Mouse (Mus musculus) liver, adult 2 months (tissue): ENCODE data around the gene Gm45785. TPM values are rescaled to one million over a fixed set of nuclear protein-coding genes. Genes with fewer than 3 reads are reported as not detected.

Experiments
- DNase-seq: peaks from one replicate; pipeline ENCODE4 v3.0.0-alpha.2; 2011; ENCODE audit warnings: low read depth, low spot score; ENCODE audit errors: extremely low read depth
- H3K27ac ChIP-seq: fragments of 200-500 bp; replicated peaks from 2 replicates; pipeline ENCODE4 v1.5.1; 2012; ENCODE audit warnings: low read depth, mild to moderate bottlenecking, control low read depth, inconsistent platforms, low read length; ENCODE audit not compliant: insufficient read depth
- H3K27me3 ChIP-seq: fragments of 200-500 bp; 2 replicates; pipeline ENCODE4 v1.6.1; 2012; ENCODE audit warnings: mild to moderate bottlenecking, moderate library complexity, low read length, inconsistent platforms; ENCODE audit not compliant: control insufficient read depth, insufficient read depth
- H3K36me3 ChIP-seq: fragments of 200-500 bp; 2 replicates; pipeline ENCODE4 v1.6.1; 2012; ENCODE audit warnings: low read length, inconsistent platforms; ENCODE audit not compliant: control insufficient read depth, insufficient read depth
- H3K4me1 ChIP-seq: fragments of 200-500 bp; 2 replicates; pipeline ENCODE4 v1.6.1; 2011; ENCODE audit warnings: low read length; ENCODE audit not compliant: control insufficient read depth, insufficient read depth
- H3K4me3 ChIP-seq: fragments of 200-500 bp; 2 replicates; pipeline ENCODE4 v1.5.1; 2011; ENCODE audit warnings: low read depth, mild to moderate bottlenecking, control low read depth, low read length, moderate library complexity; ENCODE audit not compliant: insufficient read depth
- H3K79me2 ChIP-seq: fragments of 200-500 bp; 2 replicates; pipeline ENCODE4 v1.6.1; 2012; ENCODE audit warnings: inconsistent platforms, mild to moderate bottlenecking, low read length, moderate library complexity; ENCODE audit not compliant: control insufficient read depth, insufficient read depth
- H3K9ac ChIP-seq: fragments of 200-500 bp; 2 replicates; pipeline ENCODE4 v1.6.1; 2012; ENCODE audit warnings: low read depth, mild to moderate bottlenecking, control low read depth, inconsistent platforms, low read length
- CTCF ChIP-seq: fragments of 200-500 bp; IDR thresholded peaks from 2 replicates; pipeline ENCODE4 v1.5.1; 2011; ENCODE audit warnings: low read depth, low read length, control low read depth
- POLR2A ChIP-seq: fragments of 200-500 bp; IDR thresholded peaks from 2 replicates; pipeline ENCODE4 v1.6.1; 2011; ENCODE audit warnings: low read length, control low read depth; ENCODE audit not compliant: insufficient read depth; ENCODE audit errors: extremely low read depth
- WGBS: fragments of 180-500 bp; shearing (Covaris S2); methylation state at CpG from one replicate; pipeline ENCODE4 v1.1.7; 2018; 5-methylcytosine and 5-hydroxymethylcytosine counted together
- polyA plus RNA-seq: library from polyadenylated mRNA; depleted of rRNA; stranded (reverse); fragments of >200 nt; gene quantifications from 2 replicates; pipeline ENCODE4 v1.2.3, GENCODE M21; 2012
- total RNA-seq: library from RNA; depleted of rRNA; stranded (reverse); fragments of >200 nt; gene quantifications from 2 replicates; pipeline ENCODE4 v1.2.3, GENCODE M21; 2014

Gene Gm45785
- total and polyA plus RNA-seq, 2 experiments, result 1.4 TPM; not detected in 1

GRCm38 (mm10) chr7:140848591-140848990 is 7.5 kb downstream of the Gm45785 start:
- WGBS, result 97% methylated on average over 10 of the region's 10 CpGs
- Histone ChIP-seq H3K27ac (no peak overlapping the region), H3K4me3 (no peak overlapping the region), H3K9ac (no peak overlapping the region), H3K4me1 (peaks cover 31% of the 10 kb centered on the region), H3K27me3 (no peaks in the 10 kb centered on the region), H3K36me3 (peaks cover 3% of the 10 kb centered on the region; the same call in 1 of the 2 replicates), H3K79me2 (peaks cover 8% of the 10 kb centered on the region; the same call in 1 of the 2 replicates)
- no peak for DNase-seq
- TF ChIP-seq CTCF (no peak), POLR2A (no peak)

GRCm38 (mm10) chr7:140847755-140848580 is 8.2 kb downstream of the Gm45785 start, which contains the start of gene Odf3:
Gene Odf3, plus strand, starts transcription at chr7:140847805.
- Histone ChIP-seq H3K27me3 (no peaks in the 10 kb centered on the region), H3K4me3 (no peak within 1 kb of the TSS), H3K36me3 (peaks cover 3% of the 10 kb centered on the region; the same call in 1 of the 2 replicates), H3K9ac (no peak within 1 kb of the TSS), H3K79me2 (peaks cover 6% of the 10 kb centered on the region; the same call in 1 of the 2 replicates), H3K4me1 (peaks cover 28% of the 10 kb centered on the region), H3K27ac (no peak within 1 kb of the TSS)
- DNase-seq, result no peak
- WGBS, result 56% methylated on average over 11 of the region's 11 CpGs
- TF ChIP-seq POLR2A, result no peak
- TF ChIP-seq CTCF, result no peak

- no peak overlapping the region for H3K27ac ChIP-seq
- H3K9ac ChIP-seq, result no peak overlapping the region
- no peaks in the 10 kb centered on the region for H3K27me3 ChIP-seq
- H3K36me3 ChIP-seq, result no peaks in the 10 kb centered on the region
- DNase-seq, result no peak
- peaks cover 16% of the 10 kb centered on the region for H3K4me1 ChIP-seq
- H3K79me2 ChIP-seq, result no peaks in the 10 kb centered on the region
- TF ChIP-seq POLR2A (no peak), CTCF (no peak)
- no peak overlapping the region for H3K4me3 ChIP-seq
- WGBS, result 76% methylated on average over 10 of the region's 10 CpGs
Measured at GRCm38 (mm10) chr7:140846676-140847075, 9.5 kb downstream of the Gm45785 start.

- peaks cover 7% of the 10 kb centered on the region for H3K4me1 ChIP-seq
- H3K9ac ChIP-seq, result no peak overlapping the region
- H3K27me3 ChIP-seq, result no peaks in the 10 kb centered on the region
- 51% methylated on average over 4 of the region's 4 CpGs for WGBS
- no peak for DNase-seq
- no peaks in the 10 kb centered on the region for H3K36me3 ChIP-seq
- H3K4me3 ChIP-seq, result no peak overlapping the region
- TF ChIP-seq CTCF (no peak), POLR2A (no peak)
- no peaks in the 10 kb centered on the region for H3K79me2 ChIP-seq
- H3K27ac ChIP-seq, result no peak overlapping the region
Measured at GRCm38 (mm10) chr7:140845683-140846082, 10.4 kb downstream of the Gm45785 start.

- H3K27me3 ChIP-seq, result no peaks in the 10 kb centered on the region
- WGBS, result 28% methylated on average over 14 of the region's 14 CpGs
- no peak within 1 kb of the TSS for H3K27ac ChIP-seq
- H3K4me3 ChIP-seq, result no peak within 1 kb of the TSS
- H3K9ac ChIP-seq, result no peak within 1 kb of the TSS
- DNase-seq, result peak; percentile 73
- no peak for TF ChIP-seq POLR2A
- peak; percentile 94 for TF ChIP-seq CTCF
- peaks cover 3% of the 10 kb centered on the region; the same call in 1 of the 2 replicates for H3K4me1 ChIP-seq
- H3K79me2 ChIP-seq, result no peaks in the 10 kb centered on the region
- H3K36me3 ChIP-seq, result no peaks in the 10 kb centered on the region
Measured at GRCm38 (mm10) chr7:140844905-140845665, 11.0 kb downstream of the Gm45785 start, which contains the start of gene Scgb1c1. Gene Scgb1c1, plus strand, starts transcription at chr7:140845547.
